Mouse (Mus musculus) embryonic facial prominence, embryonic 13.5 days (tissue): Measurements from ENCODE around the gene Vsig2. TPM values are rescaled to one million over a fixed set of nuclear protein-coding genes. Genes with fewer than 3 reads are reported as not detected.

Experiments used
- ATAC-seq: fragments of 200-750 bp; cut with Nextera tagmentation; 2 replicates; pipeline ENCODE4 v1.8.0; 2017; ENCODE audit warnings: low read depth; ENCODE audit not compliant: insufficient number of reproducible peaks, insufficient read depth, low FRiP score, low TSS enrichment
- H3K27ac ChIP-seq: fragments of 300-500 bp; sonication (generic); 2 replicates; pipeline ENCODE4 v1.5.1; 2015; ENCODE audit warnings: moderate library complexity, mild to moderate bottlenecking, inconsistent platforms
- H3K27me3 ChIP-seq: fragments of 300-500 bp; sonication (generic); 2 replicates; pipeline ENCODE4 v1.6.1; 2015; ENCODE audit warnings: mild to moderate bottlenecking, inconsistent platforms
- H3K36me3 ChIP-seq: fragments of 300-500 bp; sonication (generic); 2 replicates; pipeline ENCODE4 v1.6.1; 2015; ENCODE audit warnings: mild to moderate bottlenecking, inconsistent platforms
- H3K4me1 ChIP-seq: fragments of 300-500 bp; sonication (generic); 2 replicates; pipeline ENCODE4 v1.6.1; 2015; ENCODE audit warnings: inconsistent platforms
- H3K4me2 ChIP-seq: fragments of 300-500 bp; sonication (generic); 2 replicates; pipeline ENCODE4 v1.6.1; 2015; ENCODE audit warnings: moderate library complexity, mild to moderate bottlenecking, inconsistent platforms
- H3K4me3 ChIP-seq: fragments of 300-500 bp; sonication (generic); 2 replicates; pipeline ENCODE4 v1.5.1; 2015; ENCODE audit warnings: mild to moderate bottlenecking, inconsistent platforms
- H3K9ac ChIP-seq: fragments of 300-500 bp; sonication (generic); 2 replicates; pipeline ENCODE4 v1.6.1; 2015; ENCODE audit warnings: mild to moderate bottlenecking, inconsistent platforms
- H3K9me3 ChIP-seq: fragments of 300-500 bp; sonication (generic); 2 replicates; pipeline ENCODE4 v1.6.1; 2016; ENCODE audit warnings: inconsistent platforms
- WGBS: fragments of 180-500 bp; shearing (Covaris S2); methylation state at CpG from one replicate; pipeline ENCODE4 v1.1.7; 2015; ENCODE audit warnings: mixed read lengths; 5-methylcytosine and 5-hydroxymethylcytosine counted together
- polyA plus RNA-seq: library from polyadenylated mRNA; unstranded; fragments of >200 nt; fragmentation: Nextera tagmentation; extraction: Ambion mirVana; gene quantifications from 2 replicates; pipeline ENCODE4 v1.2.1, GENCODE M21; 2015

The Vsig2 gene
- polyA plus RNA-seq, 1 experiment from 2014 or later, result 1.5 TPM

- no peak; the same call in 1 of the 2 replicates for ATAC-seq
- WGBS, result 4% methylated on average over 23 of the region's 23 CpGs
- peak overlapping the region; percentile 62 for H3K9ac ChIP-seq
- peak overlapping the region; percentile 89 for H3K4me2 ChIP-seq
- no peaks in the 10 kb centered on the region for H3K36me3 ChIP-seq
- H3K4me1 ChIP-seq, result peaks cover 42% of the 10 kb centered on the region
- no peaks in the 10 kb centered on the region for H3K9me3 ChIP-seq
- peaks cover 71% of the 10 kb centered on the region for H3K27me3 ChIP-seq
- H3K4me3 ChIP-seq, result peak overlapping the region; percentile 50
- H3K27ac ChIP-seq, result no peak overlapping the region
Observed at GRCm38 (mm10) chr9:37551751-37552531, 12.9 kb downstream of the Vsig2 start.

GRCm38 (mm10) chr9:37552536-37553293, 13.7 kb downstream of the Vsig2 start, which contains the start of gene Nrgn:
Nrgn (minus strand) TSS chr9:37552904.
- peaks cover 64% of the 10 kb centered on the region for H3K27me3 ChIP-seq
- H3K9me3 ChIP-seq, result no peaks in the 10 kb centered on the region
- peak; percentile 93 for ATAC-seq
- H3K4me2 ChIP-seq, result peak within 1 kb of the TSS; percentile 89
- WGBS, result 6% methylated on average over 31 of the region's 31 CpGs
- H3K4me1 ChIP-seq, result peaks cover 42% of the 10 kb centered on the region
- H3K9ac ChIP-seq, result peak within 1 kb of the TSS; percentile 62
- peak within 1 kb of the TSS; percentile 50 for H3K4me3 ChIP-seq
- H3K36me3 ChIP-seq, result no peaks in the 10 kb centered on the region
- no peak within 1 kb of the TSS for H3K27ac ChIP-seq

- H3K9me3 ChIP-seq, result no peaks in the 10 kb centered on the region
- H3K36me3 ChIP-seq, result no peaks in the 10 kb centered on the region
- peaks cover 49% of the 10 kb centered on the region for H3K27me3 ChIP-seq
- WGBS, result 77% methylated on average over 1 of the region's 1 CpGs
- H3K4me3 ChIP-seq, result no peak overlapping the region
- H3K4me2 ChIP-seq, result no peak overlapping the region
- no peak overlapping the region for H3K27ac ChIP-seq
- no peak for ATAC-seq
- H3K9ac ChIP-seq, result no peak overlapping the region
- H3K4me1 ChIP-seq, result peaks cover 42% of the 10 kb centered on the region
Observed at GRCm38 (mm10) chr9:37554279-37554678, 15.2 kb downstream of the Vsig2 start.

- peaks cover 42% of the 10 kb centered on the region for H3K4me1 ChIP-seq
- 0 out of 2 replicates have a peak within 1 kb of the TSS, but pooled peaks have one; percentile 4 for H3K9ac ChIP-seq
- H3K4me3 ChIP-seq, result no peak within 1 kb of the TSS
- peak within 1 kb of the TSS; percentile 56 for H3K27ac ChIP-seq
- H3K9me3 ChIP-seq, result no peaks in the 10 kb centered on the region
- ATAC-seq, result no peak
- H3K36me3 ChIP-seq, result no peaks in the 10 kb centered on the region
- WGBS, result 17% methylated on average over 7 of the region's 7 CpGs
- H3K4me2 ChIP-seq, result peak within 1 kb of the TSS; percentile 18; the same call in 1 of the 2 replicates
- peaks cover 41% of the 10 kb centered on the region for H3K27me3 ChIP-seq
Observed at GRCm38 (mm10) chr9:37554838-37555748, 16.0 kb downstream of the Vsig2 start, which contains the start of gene Siae. Siae (plus strand) TSS chr9:37555698.

GRCm38 (mm10) chr9:37556366-37556765, 17.3 kb downstream of the Vsig2 start:
- Histone ChIP-seq H3K27me3 (peaks cover 28% of the 10 kb centered on the region), H3K9ac (no peak overlapping the region), H3K27ac (0 out of 2 replicates have a peak overlapping the region, but pooled peaks have one; percentile 19), H3K4me1 (peaks cover 41% of the 10 kb centered on the region), H3K36me3 (no peaks in the 10 kb centered on the region), H3K9me3 (no peaks in the 10 kb centered on the region), H3K4me2 (no peak overlapping the region), H3K4me3 (no peak overlapping the region)
- no peak for ATAC-seq
- WGBS, result 59% methylated on average over 3 of the region's 3 CpGs

GRCm38 (mm10) chr9:37560617-37561016, 21.6 kb downstream of the Vsig2 start:
- WGBS, result 86% methylated on average over 2 of the region's 2 CpGs

GRCm38 (mm10) chr9:37563805-37564204, 24.8 kb downstream of the Vsig2 start:
- Histone ChIP-seq H3K9ac (no peak overlapping the region), H3K4me1 (peaks cover 13% of the 10 kb centered on the region), H3K4me3 (no peak overlapping the region), H3K36me3 (no peaks in the 10 kb centered on the region), H3K27me3 (0 out of 2 replicates have a peak, but pooled peaks cover 2% of the 10 kb centered on the region), H3K4me2 (no peak overlapping the region), H3K9me3 (no peaks in the 10 kb centered on the region), H3K27ac (no peak overlapping the region)
- WGBS, result 55% methylated on average over 1 of the region's 1 CpGs
- ATAC-seq, result no peak

More at GRCm38 (mm10) chr9:37560617-37561016, 21.6 kb downstream of the Vsig2 start:
- H3K4me2 ChIP-seq, result no peak overlapping the region
- H3K4me3 ChIP-seq, result no peak overlapping the region
- 0 out of 2 replicates have a peak, but pooled peaks cover 1% of the 10 kb centered on the region for H3K27me3 ChIP-seq
- H3K36me3 ChIP-seq, result no peaks in the 10 kb centered on the region
- ATAC-seq, result no peak
- H3K4me1 ChIP-seq, result peaks cover 11% of the 10 kb centered on the region
- H3K9me3 ChIP-seq, result no peaks in the 10 kb centered on the region
- no peak overlapping the region for H3K27ac ChIP-seq
- H3K9ac ChIP-seq, result no peak overlapping the region

GRCm38 (mm10) chr9:37567019-37567418, 28.0 kb downstream of the Vsig2 start:
- no peak for ATAC-seq
- Histone ChIP-seq H3K27me3 (0 out of 2 replicates have a peak, but pooled peaks cover 2% of the 10 kb centered on the region), H3K4me3 (no peak overlapping the region), H3K4me2 (no peak overlapping the region), H3K9me3 (no peaks in the 10 kb centered on the region), H3K27ac (no peak overlapping the region), H3K36me3 (no peaks in the 10 kb centered on the region), H3K9ac (no peak overlapping the region), H3K4me1 (peaks cover 13% of the 10 kb centered on the region)
- 90% methylated on average over 2 of the region's 2 CpGs for WGBS

- H3K4me3 ChIP-seq, result no peak overlapping the region
- H3K4me1 ChIP-seq, result peaks cover 13% of the 10 kb centered on the region
- H3K27me3 ChIP-seq, result 0 out of 2 replicates have a peak, but pooled peaks cover 2% of the 10 kb centered on the region
- ATAC-seq, result no peak
- no peak overlapping the region for H3K27ac ChIP-seq
- 0 out of 2 replicates have a peak overlapping the region, but pooled peaks have one; percentile 16 for H3K4me2 ChIP-seq
- 49% methylated on average over 5 of the region's 5 CpGs for WGBS
- no peaks in the 10 kb centered on the region for H3K9me3 ChIP-seq
- no peaks in the 10 kb centered on the region for H3K36me3 ChIP-seq
- H3K9ac ChIP-seq, result no peak overlapping the region
Observed at GRCm38 (mm10) chr9:37567454-37567853, 28.4 kb downstream of the Vsig2 start.

- 0 out of 2 replicates have a peak overlapping the region, but pooled peaks have one; percentile 16 for H3K4me2 ChIP-seq
- WGBS, result 32% methylated on average over 15 of the region's 15 CpGs
- no peak overlapping the region for H3K9ac ChIP-seq
- H3K27ac ChIP-seq, result no peak overlapping the region
- no peaks in the 10 kb centered on the region for H3K9me3 ChIP-seq
- ATAC-seq, result no peak
- H3K36me3 ChIP-seq, result no peaks in the 10 kb centered on the region
- H3K4me1 ChIP-seq, result peaks cover 13% of the 10 kb centered on the region
- no peak overlapping the region for H3K4me3 ChIP-seq
- H3K27me3 ChIP-seq, result 0 out of 2 replicates have a peak, but pooled peaks cover 2% of the 10 kb centered on the region
Observed at GRCm38 (mm10) chr9:37567892-37568604, 29.0 kb downstream of the Vsig2 start.
